Mouse (Mus musculus) lung, postnatal 0 days (tissue): ENCODE data around the gene Qsox1. TPM values are rescaled to one million over a fixed set of nuclear protein-coding genes. Genes with fewer than 3 reads are reported as not detected.
A peak's percentile ranks its signal among the peaks of the same experiment; 100 is the strongest.

ENCODE experiments used
- ATAC-seq: fragments of 200-750 bp; cut with Nextera tagmentation; 2 replicates; pipeline ENCODE4 v1.8.0; 2017; ENCODE audit warnings: moderate library complexity
- DNase-seq: peaks from one replicate; pipeline ENCODE4 v3.0.0-alpha.2; 2016; ENCODE audit warnings: low spot score
- H3K27ac ChIP-seq: fragments of 300-500 bp; sonication (generic); 2 replicates; pipeline ENCODE4 v1.5.1; 2014; ENCODE audit warnings: antibody characterized with exemption, mild to moderate bottlenecking, low read length, mixed read lengths
- H3K27me3 ChIP-seq: fragments of 300-500 bp; sonication (generic); replicated peaks from 2 replicates; pipeline ENCODE4 v1.6.1; 2014; ENCODE audit warnings: low read length, mixed read lengths; ENCODE audit not compliant: insufficient read depth
- H3K36me3 ChIP-seq: fragments of 300-500 bp; sonication (generic); 2 replicates; pipeline ENCODE4 v1.6.1; 2014; ENCODE audit warnings: low read length, mixed read lengths; ENCODE audit not compliant: insufficient read depth
- H3K4me1 ChIP-seq: fragments of 300-500 bp; sonication (generic); 2 replicates; pipeline ENCODE4 v1.6.1; 2014; ENCODE audit warnings: antibody characterized with exemption, low read depth, low read length, mixed read lengths; ENCODE audit not compliant: insufficient read depth
- H3K4me2 ChIP-seq: fragments of 300-500 bp; sonication (generic); replicated peaks from 2 replicates; pipeline ENCODE4 v1.6.1; 2014; ENCODE audit warnings: low read depth, mild to moderate bottlenecking, low read length, moderate library complexity, mixed read lengths
- H3K4me3 ChIP-seq: fragments of 300-500 bp; sonication (generic); 2 replicates; pipeline ENCODE4 v1.5.1; 2014; ENCODE audit warnings: low read depth, low read length
- H3K9ac ChIP-seq: fragments of 300-500 bp; sonication (generic); replicated peaks from 2 replicates; pipeline ENCODE4 v1.6.1; 2014; ENCODE audit warnings: low read depth, mild to moderate bottlenecking
- H3K9me3 ChIP-seq: fragments of 300-500 bp; sonication (generic); 2 replicates; pipeline ENCODE4 v1.6.1; 2016; ENCODE audit warnings: low read length, mixed read lengths
- CTCF ChIP-seq: IDR thresholded peaks from 2 replicates; pipeline ENCODE4 v1.5.1; 2016; ENCODE audit warnings: antibody characterized with exemption, mild to moderate bottlenecking
- EP300 ChIP-seq: IDR thresholded peaks from 2 replicates; pipeline ENCODE4 v1.6.1; 2016; ENCODE audit warnings: antibody characterized with exemption, mild to moderate bottlenecking, control low read depth
- WGBS: fragments of 180-500 bp; shearing (Covaris S2); extraction: QIAGEN DNeasy Blood & Tissue Kit; methylation state at CpG from one replicate; pipeline ENCODE4 v1.1.7; 2014; 5-methylcytosine and 5-hydroxymethylcytosine counted together
- polyA plus RNA-seq: library from polyadenylated mRNA; unstranded; fragments of >200 nt; fragmentation: Nextera tagmentation; extraction: Ambion mirVana; gene quantifications from 2 replicates; pipeline ENCODE4 v1.2.1, GENCODE M21; 2015

Gene Qsox1
- polyA plus RNA-seq, 1 experiment from 2014 or later: 62.9 TPM

GRCm38 (mm10) chr1:155777641-155778625 lies 34.8 kb downstream of the Qsox1 start:
- no peaks in the 10 kb centered on the region for H3K9me3 ChIP-seq
- no peak overlapping the region for H3K4me3 ChIP-seq
- ATAC-seq: peak; percentile 21; the same call in 1 of the 2 replicates
- H3K36me3 ChIP-seq: peaks cover 24% of the 10 kb centered on the region
- WGBS: 55% methylated on average over 14 of the region's 14 CpGs
- no peak overlapping the region for H3K4me2 ChIP-seq
- no peak for DNase-seq
- no peaks in the 10 kb centered on the region for H3K27me3 ChIP-seq
- H3K9ac ChIP-seq: no peak overlapping the region
- no peak overlapping the region for H3K27ac ChIP-seq
- no peaks in the 10 kb centered on the region for H3K4me1 ChIP-seq
- no peak for TF ChIP-seq EP300
- no peak for TF ChIP-seq CTCF

GRCm38 (mm10) chr1:155759167-155759566 lies 53.5 kb downstream of the Qsox1 start:
- Histone ChIP-seq H3K4me2 (no peak overlapping the region), H3K9ac (no peak overlapping the region), H3K27ac (no peak overlapping the region), H3K9me3 (no peaks in the 10 kb centered on the region), H3K4me3 (no peak overlapping the region), H3K36me3 (no peaks in the 10 kb centered on the region), H3K27me3 (no peaks in the 10 kb centered on the region), H3K4me1 (no peaks in the 10 kb centered on the region)
- ATAC-seq: no peak
- no peak for TF ChIP-seq CTCF
- TF ChIP-seq EP300: no peak
- no peak for DNase-seq
- WGBS: 74% methylated on average over 12 of the region's 12 CpGs

GRCm38 (mm10) chr1:155758711-155759110 lies 54.0 kb downstream of the Qsox1 start:
- Histone ChIP-seq H3K4me1 (no peaks in the 10 kb centered on the region), H3K9me3 (no peaks in the 10 kb centered on the region), H3K27ac (no peak overlapping the region), H3K9ac (no peak overlapping the region), H3K36me3 (no peaks in the 10 kb centered on the region), H3K4me2 (no peak overlapping the region), H3K4me3 (no peak overlapping the region), H3K27me3 (0 out of 2 replicates have a peak, but pooled peaks cover 2% of the 10 kb centered on the region)
- TF ChIP-seq EP300 (no peak), CTCF (no peak)
- DNase-seq (no peak), ATAC-seq (no peak)
- 78% methylated on average over 4 of the region's 4 CpGs for WGBS

GRCm38 (mm10) chr1:155757621-155758020 lies 55.1 kb downstream of the Qsox1 start:
- ATAC-seq: no peak
- H3K4me3 ChIP-seq: no peak overlapping the region
- WGBS: 55% methylated on average over 7 of the region's 7 CpGs

GRCm38 (mm10) chr1:155753411-155753810 lies 59.3 kb downstream of the Qsox1 start:
- DNase-seq: no peak
- Histone ChIP-seq H3K27me3 (0 out of 2 replicates have a peak, but pooled peaks cover 25% of the 10 kb centered on the region), H3K4me1 (no peaks in the 10 kb centered on the region), H3K36me3 (no peaks in the 10 kb centered on the region), H3K27ac (no peak overlapping the region), H3K4me2 (no peak overlapping the region), H3K9me3 (no peaks in the 10 kb centered on the region), H3K9ac (no peak overlapping the region), H3K4me3 (no peak overlapping the region)
- TF ChIP-seq CTCF (no peak), EP300 (no peak)
- no peak for ATAC-seq
- 63% methylated on average over 9 of the region's 9 CpGs for WGBS

More at GRCm38 (mm10) chr1:155757621-155758020, 55.1 kb downstream of the Qsox1 start:
- H3K9me3 ChIP-seq: no peaks in the 10 kb centered on the region
- no peaks in the 10 kb centered on the region for H3K4me1 ChIP-seq
- H3K9ac ChIP-seq: no peak overlapping the region
- H3K36me3 ChIP-seq: no peaks in the 10 kb centered on the region
- no peak overlapping the region for H3K4me2 ChIP-seq
- no peak for DNase-seq
- H3K27me3 ChIP-seq: 0 out of 2 replicates have a peak, but pooled peaks cover 8% of the 10 kb centered on the region
- H3K27ac ChIP-seq: no peak overlapping the region
- TF ChIP-seq EP300: no peak
- TF ChIP-seq CTCF: no peak

GRCm38 (mm10) chr1:155751484-155752255 lies 61.0 kb downstream of the Qsox1 start, which contains the start of gene Lhx4:
Gene Lhx4, minus strand, starts transcription at chr1:155751684.
- no peaks in the 10 kb centered on the region for H3K9me3 ChIP-seq
- TF ChIP-seq EP300: no peak
- no peak for TF ChIP-seq CTCF
- ATAC-seq (no peak), DNase-seq (no peak)
- H3K4me3 ChIP-seq: no peak within 1 kb of the TSS
- H3K9ac ChIP-seq: no peak within 1 kb of the TSS
- H3K4me1 ChIP-seq: no peaks in the 10 kb centered on the region
- H3K27ac ChIP-seq: no peak within 1 kb of the TSS
- H3K4me2 ChIP-seq: no peak within 1 kb of the TSS
- peaks cover 40% of the 10 kb centered on the region; the same call in 1 of the 2 replicates for H3K27me3 ChIP-seq
- H3K36me3 ChIP-seq: no peaks in the 10 kb centered on the region
- 57% methylated on average over 6 of the region's 6 CpGs for WGBS
